Mouse (Mus musculus) thymus, postnatal 14 days (tissue): ENCODE measurements at regions not wholly inside any gene's neighbourhood (a gene's known extent, or its start where the extent isn't known, plus 50 kb on each side); places are given as distances from the start of the nearest gene placed in this dataset.
"Not testable (repeated sequence)": the region's sequence is repeated elsewhere in the genome, so short reads cannot be mapped to it uniquely, and the experiment has no call there.

Experiments used
- DNase-seq: peaks from one replicate; pipeline ENCODE4 v3.0.0; 2021

- DNase-seq, result peak; percentile 36
Observed at GRCm38 (mm10) chr10:130594046-130594734, 97.0 kb upstream of the Vmn2r87 start.

GRCm38 (mm10) chr10:130566426-130566825 is 69.2 kb upstream of the Vmn2r87 start:
- not testable (repeated sequence) for DNase-seq

GRCm38 (mm10) chr10:130548570-130548969 is 51.4 kb upstream of the Vmn2r87 start:
- DNase-seq, result no peak
